Mouse (Mus musculus) hindbrain, embryonic 12.5 days (tissue): ENCODE measurements around the gene Clrn2. TPM values are rescaled to one million over a fixed set of nuclear protein-coding genes. Genes with fewer than 3 reads are reported as not detected.

Experiments
- ATAC-seq: fragments of 200-750 bp; cut with Nextera tagmentation; 2 replicates; pipeline ENCODE4 v1.8.0; 2017; ENCODE audit warnings: moderate TSS enrichment; ENCODE audit not compliant: low FRiP score
- H3K27ac ChIP-seq: fragments of 300-500 bp; sonication (generic); 2 replicates; pipeline ENCODE4 v1.5.1; 2016; ENCODE audit warnings: mild to moderate bottlenecking
- H3K27me3 ChIP-seq: fragments of 300-500 bp; sonication (generic); 2 replicates; pipeline ENCODE4 v1.6.1; 2016; ENCODE audit warnings: mild to moderate bottlenecking
- H3K36me3 ChIP-seq: fragments of 300-500 bp; sonication (generic); 2 replicates; pipeline ENCODE4 v1.6.1; 2016; ENCODE audit warnings: mild to moderate bottlenecking
- H3K4me1 ChIP-seq: fragments of 300-500 bp; sonication (generic); 2 replicates; pipeline ENCODE4 v1.6.1; 2016
- H3K4me2 ChIP-seq: fragments of 300-500 bp; sonication (generic); replicated peaks from 2 replicates; pipeline ENCODE4 v1.6.1; 2016; ENCODE audit warnings: mild to moderate bottlenecking
- H3K4me3 ChIP-seq: fragments of 300-500 bp; sonication (generic); 2 replicates; pipeline ENCODE4 v1.5.1; 2016; ENCODE audit warnings: mild to moderate bottlenecking
- H3K9ac ChIP-seq: fragments of 300-500 bp; sonication (generic); 2 replicates; pipeline ENCODE4 v1.6.1; 2016; ENCODE audit warnings: mild to moderate bottlenecking, moderate library complexity
- H3K9me3 ChIP-seq: fragments of 300-500 bp; sonication (generic); replicated peaks from 2 replicates; pipeline ENCODE4 v1.6.1; 2016; ENCODE audit warnings: mild to moderate bottlenecking
- WGBS: fragments of 180-500 bp; shearing (Covaris S2); methylation state at CpG from one replicate; pipeline ENCODE4 v1.1.7; 2016; 5-methylcytosine and 5-hydroxymethylcytosine counted together
- polyA plus RNA-seq: library from polyadenylated mRNA; unstranded; fragments of >200 nt; fragmentation: Nextera tagmentation; extraction: Ambion mirVana; gene quantifications from 2 replicates; pipeline ENCODE4 v1.2.1, GENCODE M21; 2016

The Clrn2 gene
- polyA plus RNA-seq, 1 experiment from 2014 or later = 0.23 TPM

- WGBS = 88% methylated on average over 14 of the region's 14 CpGs
- Histone ChIP-seq H3K36me3 (peaks cover 37% of the 10 kb centered on the region), H3K4me1 (no peaks in the 10 kb centered on the region), H3K4me2 (no peak overlapping the region), H3K4me3 (no peak overlapping the region), H3K9ac (no peak overlapping the region), H3K9me3 (no peaks in the 10 kb centered on the region), H3K27me3 (no peaks in the 10 kb centered on the region), H3K27ac (no peak overlapping the region)
- ATAC-seq = no peak
These were observed 17.3 kb upstream of the Clrn2 start for GRCm38 (mm10) chr5:45435967-45436950.

DNA sequence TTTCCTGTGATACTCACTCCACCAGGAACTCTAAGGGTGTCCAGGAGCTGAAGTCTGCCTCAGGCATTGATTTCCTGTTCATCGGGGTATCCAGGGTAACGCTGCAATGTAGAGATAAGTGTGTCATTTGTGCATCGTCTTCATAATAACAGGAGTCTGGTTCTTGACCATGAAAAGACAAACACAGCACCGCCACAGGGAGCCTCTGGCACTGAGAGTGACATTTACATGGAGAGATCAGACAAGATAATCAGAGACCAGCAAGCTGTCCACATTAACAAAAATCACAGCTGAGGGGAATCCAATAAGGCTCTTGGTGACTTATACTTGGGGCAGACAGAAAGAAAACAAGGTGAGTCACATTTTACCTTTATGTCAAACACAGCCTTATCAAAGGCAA is 15.7 kb upstream of the Clrn2 start:
- Histone ChIP-seq H3K27me3 (no peaks in the 10 kb centered on the region), H3K4me2 (no peak overlapping the region), H3K9ac (no peak overlapping the region), H3K4me3 (no peak overlapping the region), H3K27ac (no peak overlapping the region), H3K4me1 (no peaks in the 10 kb centered on the region), H3K9me3 (no peaks in the 10 kb centered on the region), H3K36me3 (peaks cover 40% of the 10 kb centered on the region)
- 75% methylated on average over 4 of the region's 4 CpGs for WGBS
- peak; percentile 19; the same call in 1 of the 2 replicates for ATAC-seq

- Histone ChIP-seq H3K4me3 (no peak overlapping the region), H3K4me2 (no peak overlapping the region), H3K27ac (no peak overlapping the region), H3K9ac (no peak overlapping the region), H3K9me3 (no peaks in the 10 kb centered on the region), H3K36me3 (peaks cover 35% of the 10 kb centered on the region), H3K4me1 (no peaks in the 10 kb centered on the region), H3K27me3 (no peaks in the 10 kb centered on the region)
- 88% methylated on average over 8 of the region's 8 CpGs for WGBS
- ATAC-seq = no peak
These were observed 15.2 kb upstream of the Clrn2 start for GRCm38 (mm10) chr5:45438301-45438700.

- Histone ChIP-seq H3K9ac (no peak overlapping the region), H3K4me2 (no peak overlapping the region), H3K4me3 (no peak overlapping the region), H3K27me3 (no peaks in the 10 kb centered on the region), H3K36me3 (peaks cover 26% of the 10 kb centered on the region), H3K4me1 (no peaks in the 10 kb centered on the region), H3K9me3 (no peaks in the 10 kb centered on the region), H3K27ac (no peak overlapping the region)
- WGBS = 86% methylated on average over 3 of the region's 3 CpGs
- no peak for ATAC-seq
These were observed 12.4 kb upstream of the Clrn2 start for GRCm38 (mm10) chr5:45441124-45441523.

DNA sequence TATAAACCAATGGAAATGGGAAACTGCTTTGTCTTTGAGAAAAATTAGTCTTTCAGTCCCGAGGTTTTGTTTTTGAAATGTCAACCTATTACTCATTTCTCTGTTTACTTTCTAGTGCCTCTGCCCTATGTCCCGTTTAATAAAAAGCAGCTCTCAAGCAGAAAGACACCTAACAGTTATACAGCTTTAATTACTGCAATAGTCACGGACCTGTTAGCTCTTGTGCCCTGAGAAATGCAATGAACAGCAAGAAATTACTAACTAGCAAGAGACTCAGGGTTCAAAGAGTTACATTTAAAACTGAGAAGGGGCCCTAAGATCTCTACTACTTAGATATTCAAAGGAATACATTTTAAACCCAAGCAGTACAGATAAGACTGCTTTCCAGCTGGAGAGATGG is 11.8 kb upstream of the Clrn2 start:
- Histone ChIP-seq H3K4me2 (no peak overlapping the region), H3K27ac (no peak overlapping the region), H3K36me3 (peaks cover 26% of the 10 kb centered on the region), H3K27me3 (no peaks in the 10 kb centered on the region), H3K9ac (no peak overlapping the region), H3K4me1 (no peaks in the 10 kb centered on the region), H3K9me3 (no peaks in the 10 kb centered on the region), H3K4me3 (no peak overlapping the region)
- WGBS = 91% methylated on average over 3 of the region's 3 CpGs
- no peak for ATAC-seq

DNA sequence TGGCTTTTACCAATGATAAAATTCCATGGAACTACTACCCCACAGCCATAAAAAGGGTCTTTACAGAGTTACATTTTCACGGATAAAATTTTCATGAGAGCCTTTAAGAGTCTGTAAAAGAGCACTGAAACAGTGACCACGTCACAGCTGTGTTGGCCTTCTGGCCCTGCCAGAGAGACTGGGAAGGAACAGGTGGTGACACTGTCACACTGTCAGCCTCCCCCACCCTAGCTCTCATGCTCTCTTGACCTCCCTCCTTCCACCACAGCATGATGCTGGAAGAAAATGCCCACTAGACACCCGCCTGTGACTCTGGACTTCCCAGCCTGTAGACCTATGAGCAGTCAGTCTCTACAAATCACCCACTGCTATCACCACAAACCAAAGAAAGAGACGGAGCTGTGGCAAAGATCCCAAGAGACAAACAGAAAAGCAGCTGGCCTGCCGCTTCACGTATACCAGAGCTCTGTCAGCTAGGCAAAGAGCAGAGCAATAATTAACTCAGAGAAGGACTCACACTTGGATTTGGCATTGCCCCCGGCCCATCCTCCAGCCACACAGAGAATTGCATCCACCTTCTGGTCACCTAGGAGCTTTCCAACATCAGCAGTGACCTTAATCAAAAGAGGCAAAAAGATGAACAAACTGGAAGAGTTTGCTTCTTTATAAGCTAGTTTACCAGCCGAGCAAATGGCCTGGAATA is 9.3 kb upstream of the Clrn2 start:
- H3K27me3 ChIP-seq = no peaks in the 10 kb centered on the region
- H3K4me1 ChIP-seq = peaks cover 14% of the 10 kb centered on the region
- H3K4me3 ChIP-seq = no peak overlapping the region
- H3K9me3 ChIP-seq = no peaks in the 10 kb centered on the region
- ATAC-seq = no peak
- 90% methylated on average over 8 of the region's 8 CpGs for WGBS
- no peak overlapping the region for H3K4me2 ChIP-seq
- H3K27ac ChIP-seq = no peak overlapping the region
- H3K36me3 ChIP-seq = peaks cover 18% of the 10 kb centered on the region; the same call in 1 of the 2 replicates
- no peak overlapping the region for H3K9ac ChIP-seq

DNA sequence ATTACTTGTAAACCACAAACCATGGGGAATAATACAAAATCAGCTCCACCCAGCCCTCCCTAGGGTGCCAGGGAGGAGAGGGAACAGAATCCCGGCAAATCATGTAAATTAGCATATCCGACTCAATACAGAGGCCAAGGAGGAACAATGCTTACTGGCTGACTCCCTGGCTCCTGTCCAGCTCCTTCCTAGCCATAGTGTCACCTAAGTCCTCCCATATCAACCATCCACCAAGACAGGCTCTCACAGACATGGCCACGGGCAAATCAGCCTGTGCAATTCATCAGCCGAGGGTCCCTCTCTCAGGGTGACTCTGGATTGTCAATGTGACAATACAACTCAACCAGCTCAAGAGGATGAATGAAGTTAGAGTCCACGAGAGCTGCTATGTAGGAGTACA is 4.9 kb upstream of the Clrn2 start:
- 27% methylated on average over 5 of the region's 5 CpGs for WGBS
- H3K9ac ChIP-seq = 0 out of 2 replicates have a peak overlapping the region, but pooled peaks have one; percentile 27
- H3K4me2 ChIP-seq = peak overlapping the region; percentile 85

GRCm38 (mm10) chr5:45449206-45449605 is 4.3 kb upstream of the Clrn2 start:
- ATAC-seq = no peak
- Histone ChIP-seq H3K4me2 (peak overlapping the region; percentile 85), H3K27me3 (no peaks in the 10 kb centered on the region), H3K36me3 (peaks cover 4% of the 10 kb centered on the region; the same call in 1 of the 2 replicates), H3K9me3 (no peaks in the 10 kb centered on the region), H3K4me3 (peak overlapping the region; percentile 50), H3K27ac (no peak overlapping the region), H3K4me1 (peaks cover 17% of the 10 kb centered on the region), H3K9ac (peak overlapping the region; percentile 62)
- 2% methylated on average over 8 of the region's 8 CpGs for WGBS

More for the DNA sequence above, 4.9 kb upstream of the Clrn2 start:
- H3K4me1 ChIP-seq = peaks cover 17% of the 10 kb centered on the region
- H3K27ac ChIP-seq = no peak overlapping the region
- no peak for ATAC-seq
- H3K27me3 ChIP-seq = no peaks in the 10 kb centered on the region
- peak overlapping the region; percentile 50; the same call in 1 of the 2 replicates for H3K4me3 ChIP-seq
- no peaks in the 10 kb centered on the region for H3K9me3 ChIP-seq
- H3K36me3 ChIP-seq = peaks cover 7% of the 10 kb centered on the region; the same call in 1 of the 2 replicates

DNA sequence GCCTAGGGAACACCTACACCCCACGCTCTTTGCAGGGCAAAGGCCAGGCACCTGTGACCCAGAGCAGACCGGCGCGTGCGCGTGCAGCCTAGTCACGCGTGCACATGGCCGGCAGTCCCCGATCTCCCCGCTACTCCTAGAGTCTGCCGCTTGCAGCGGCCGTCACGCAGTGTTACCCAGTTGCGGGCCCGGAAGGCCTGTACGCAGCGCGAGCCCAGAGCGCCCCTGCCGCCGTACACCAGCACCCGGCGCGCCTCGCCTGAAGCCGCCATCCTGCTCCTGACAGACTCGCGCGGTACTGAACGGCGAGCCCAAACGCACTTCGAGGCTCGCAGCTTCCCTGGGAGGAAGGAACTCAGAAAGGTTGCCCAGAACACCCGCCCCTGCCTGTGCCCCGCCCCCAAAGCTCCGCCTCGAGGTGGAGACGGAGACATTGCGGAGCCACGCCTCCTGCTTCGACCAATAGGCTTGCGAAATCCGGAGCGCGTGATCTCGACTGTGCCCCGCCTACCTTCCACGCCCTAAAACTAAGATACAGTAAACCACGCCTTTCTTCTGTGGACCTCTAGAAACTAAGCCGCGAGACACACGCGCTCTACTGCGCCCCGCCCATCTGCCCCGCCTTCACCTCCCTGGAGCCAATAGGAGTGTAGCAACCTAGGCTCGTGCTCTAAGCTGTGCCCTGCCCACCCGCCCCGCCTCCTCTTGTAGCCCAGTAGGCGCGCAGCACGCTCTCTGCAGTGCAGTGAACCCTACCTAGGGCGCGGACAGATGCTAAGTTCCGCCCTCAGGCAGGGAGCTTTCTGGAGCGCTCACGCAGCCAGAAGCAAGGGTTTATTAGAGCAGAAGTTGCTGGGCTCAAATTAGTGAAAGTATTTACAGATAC is 3.5 kb upstream of the Clrn2 start, which contains the start of gene Qdpr:
Gene Qdpr, minus strand, starts transcription at position 406 of the 886 bp plus-strand sequence.
- Histone ChIP-seq H3K4me3 (peak within 1 kb of the TSS; percentile 50), H3K27ac (peak within 1 kb of the TSS; percentile 55), H3K36me3 (no peaks in the 10 kb centered on the region), H3K9me3 (no peaks in the 10 kb centered on the region), H3K9ac (peak within 1 kb of the TSS; percentile 62), H3K4me1 (peaks cover 17% of the 10 kb centered on the region), H3K27me3 (no peaks in the 10 kb centered on the region), H3K4me2 (peak within 1 kb of the TSS; percentile 85)
- ATAC-seq = peak; percentile 99
- WGBS = under 1% methylated on average over 70 of the region's 70 CpGs

DNA sequence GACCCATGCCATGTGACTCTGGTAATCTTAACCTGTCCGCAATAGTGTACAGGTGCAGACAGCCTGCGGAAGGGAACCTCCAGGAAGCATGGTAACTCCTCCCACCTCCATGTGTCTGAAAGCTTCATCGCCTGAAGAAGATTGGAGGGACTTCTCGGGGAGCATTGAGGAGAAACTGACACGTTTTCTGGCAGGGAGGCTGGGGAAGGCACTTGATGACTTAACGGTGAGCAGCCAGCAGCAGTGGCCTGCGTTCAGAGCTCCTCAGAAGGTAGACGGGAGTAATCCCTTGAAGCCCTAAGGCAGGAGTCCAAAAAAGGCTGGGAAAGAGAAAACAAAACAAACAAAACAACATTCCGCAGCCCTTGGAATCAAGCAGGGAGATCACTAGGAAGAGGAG is 905 bp downstream of the Clrn2 start:
- no peaks in the 10 kb centered on the region for H3K9me3 ChIP-seq
- H3K27me3 ChIP-seq = no peaks in the 10 kb centered on the region
- WGBS = 53% methylated on average over 9 of the region's 9 CpGs
- H3K36me3 ChIP-seq = no peaks in the 10 kb centered on the region
- no peak for ATAC-seq
- no peak overlapping the region for H3K27ac ChIP-seq
- 0 out of 2 replicates have a peak, but pooled peaks cover 2% of the 10 kb centered on the region for H3K4me1 ChIP-seq
- no peak overlapping the region for H3K4me3 ChIP-seq
- H3K9ac ChIP-seq = no peak overlapping the region
- H3K4me2 ChIP-seq = no peak overlapping the region

DNA sequence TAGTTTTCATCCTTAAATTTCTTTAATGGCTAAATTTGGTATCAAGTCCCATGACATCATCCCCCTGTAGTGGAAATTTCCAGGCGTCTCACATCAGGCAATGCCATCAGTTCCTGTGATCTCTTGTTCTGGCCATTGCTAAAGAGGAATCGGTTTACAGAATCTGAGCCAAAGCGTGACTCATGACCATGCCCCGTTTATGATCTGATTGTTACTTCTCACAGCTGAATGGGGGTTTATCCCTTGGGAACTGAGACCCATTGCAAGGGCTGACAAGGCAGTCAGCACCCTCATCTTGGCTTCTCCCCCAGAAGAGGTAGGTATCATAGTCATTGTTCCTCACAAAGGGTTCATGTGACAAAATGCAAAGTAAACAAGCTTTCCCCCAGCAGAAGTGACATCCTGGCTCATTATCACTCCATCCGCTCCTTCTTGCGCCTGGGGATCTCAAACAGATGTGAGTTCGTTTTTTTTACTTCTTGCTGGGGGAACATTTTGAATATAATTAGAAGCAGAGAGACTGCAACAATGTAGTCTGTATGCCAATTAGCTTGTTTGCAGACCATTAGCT is 19.4 kb downstream of the Clrn2 start:
- Histone ChIP-seq H3K27me3 (no peaks in the 10 kb centered on the region), H3K9me3 (no peaks in the 10 kb centered on the region), H3K4me2 (no peak overlapping the region), H3K36me3 (no peaks in the 10 kb centered on the region), H3K4me3 (no peak overlapping the region), H3K4me1 (no peaks in the 10 kb centered on the region), H3K27ac (no peak overlapping the region), H3K9ac (no peak overlapping the region)
- no peak for ATAC-seq
- 56% methylated on average over 7 of the region's 7 CpGs for whole genome bisulfite sequencing
